ENCODE assay signal across 14 mouse cellular contexts in the genomic region with DNA sequence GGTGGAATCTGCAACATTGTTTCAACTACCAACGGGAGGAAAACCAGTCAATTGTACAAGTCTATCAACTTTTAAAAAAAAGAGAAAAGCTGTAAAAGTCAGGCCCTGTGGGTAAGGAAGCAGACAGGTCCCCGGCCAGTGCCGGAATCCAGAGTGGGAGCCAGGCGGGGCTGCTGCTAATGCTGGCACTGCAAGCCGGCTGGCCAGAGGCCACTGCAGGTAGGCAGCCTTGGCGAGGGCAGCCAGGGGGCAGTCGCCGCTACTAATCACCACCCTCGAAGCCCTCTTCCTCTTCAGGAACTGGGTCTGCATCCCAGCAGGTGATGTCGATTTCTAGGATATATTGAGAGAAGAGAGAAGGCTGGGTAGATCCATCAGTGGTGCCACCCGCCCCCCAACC. TPM values are rescaled to one million over a fixed set of nuclear protein-coding genes. Genes with fewer than 3 reads are reported as not detected.
DNase-seq lines count a peak whose midpoint lies in the region; ATAC-seq and TF ChIP-seq lines count a peak whose summit lies in the region.
"Had no signal": no experiment of that assay in that cellular context is flagged by ENCODE, and none has a peak within 500 bp of the region (broad histone marks: within the 10 kb centered on the region; RNA-seq: fewer than 3 reads in every experiment).

No protein-coding gene starts in this region.

- DNase-seq in limb, embryonic 10.5 days (ENCODE audit: low spot score): no peak
- peak; percentile 36 for DNase-seq in hindbrain, postnatal 0 days (ENCODE audit: low spot score)
- DNase-seq in ovary, postnatal 14 days (ENCODE audit: low spot score): no peak
- DNase-seq in gastrocnemius, postnatal 10 days: no peak
- DNase-seq: cerebellum, adult 11 months; heart, postnatal 36 days; liver, embryonic 13.5 days; thymus, postnatal 14 days had no signal

- 0 out of 2 replicates have a peak overlapping the region, but pooled peaks have one; percentile 9 for H3K4me3 ChIP-seq in limb, embryonic 12.5 days (replicated peaks)
- no peak overlapping the region; the same call in 1 of the 2 replicates for H3K4me3 ChIP-seq in limb, embryonic 10.5 days
- no peak overlapping the region for H3K4me3 ChIP-seq in forebrain, embryonic 13.5 days
- H3K4me3 ChIP-seq in hindbrain, postnatal 0 days (ENCODE audit: low read length): no peak overlapping the region
- no peak overlapping the region for H3K4me3 ChIP-seq in neural tube, embryonic 15.5 days (replicated peaks)
- H3K4me3 ChIP-seq: embryonic facial prominence, embryonic 12.5 days had no signal

- peaks cover 43% of the 10 kb centered on the region for H3K4me1 ChIP-seq in limb, embryonic 12.5 days (replicated peaks)
- peaks cover 56% of the 10 kb centered on the region for H3K4me1 ChIP-seq in limb, embryonic 10.5 days
- peaks cover 74% of the 10 kb centered on the region for H3K4me1 ChIP-seq in forebrain, embryonic 13.5 days
- H3K4me1 ChIP-seq in hindbrain, postnatal 0 days (ENCODE audit: insufficient read depth, low read length): peaks cover 22% of the 10 kb centered on the region
- peaks cover 74% of the 10 kb centered on the region for H3K4me1 ChIP-seq in neural tube, embryonic 15.5 days

- no peak for ATAC-seq in limb, embryonic 12.5 days (ENCODE audit: insufficient number of reproducible peaks, insufficient read depth, low FRiP score, low TSS enrichment, low read depth)
- no peak for ATAC-seq in forebrain, embryonic 13.5 days
- ATAC-seq in hindbrain, postnatal 0 days: no peak
- ATAC-seq in neural tube, embryonic 15.5 days (ENCODE audit: low FRiP score): no peak
- ATAC-seq: activated CD4-positive, CD25-positive, alpha-beta regulatory T cell, adult 4 months had no signal

- H3K9me3 ChIP-seq in limb, embryonic 12.5 days: no peaks in the 10 kb centered on the region
- H3K9me3 ChIP-seq in limb, embryonic 10.5 days (replicated peaks): no peaks in the 10 kb centered on the region
- no peaks in the 10 kb centered on the region for H3K9me3 ChIP-seq in forebrain, embryonic 13.5 days (replicated peaks)
- H3K9me3 ChIP-seq in hindbrain, postnatal 0 days (ENCODE audit: low read length): no peaks in the 10 kb centered on the region
- no peaks in the 10 kb centered on the region for H3K9me3 ChIP-seq in neural tube, embryonic 15.5 days (replicated peaks)
- H3K9me3 ChIP-seq: embryonic facial prominence, embryonic 12.5 days; liver, embryonic 13.5 days had no signal

- H3K27ac ChIP-seq in limb, embryonic 12.5 days: peak overlapping the region; percentile 35; the same call in 1 of the 2 replicates
- H3K27ac ChIP-seq in limb, embryonic 10.5 days: no peak overlapping the region
- H3K27ac ChIP-seq in forebrain, embryonic 13.5 days: 0 out of 2 replicates have a peak overlapping the region, but pooled peaks have one; percentile 48
- peak overlapping the region; percentile 52 for H3K27ac ChIP-seq in hindbrain, postnatal 0 days
- H3K27ac ChIP-seq in neural tube, embryonic 15.5 days (replicated peaks): peak overlapping the region; percentile 93
- H3K27ac ChIP-seq: embryonic facial prominence, embryonic 12.5 days; liver, embryonic 13.5 days had no signal

- H3K27me3 ChIP-seq in limb, embryonic 12.5 days: no peaks in the 10 kb centered on the region
- peaks cover 8% of the 10 kb centered on the region; the same call in 1 of the 2 replicates for H3K27me3 ChIP-seq in limb, embryonic 10.5 days (ENCODE audit: low read depth, poor library complexity, severe bottlenecking)
- no peaks in the 10 kb centered on the region for H3K27me3 ChIP-seq in forebrain, embryonic 13.5 days
- H3K27me3 ChIP-seq in hindbrain, postnatal 0 days (ENCODE audit: insufficient read depth, low read length): no peaks in the 10 kb centered on the region
- no peaks in the 10 kb centered on the region for H3K27me3 ChIP-seq in neural tube, embryonic 15.5 days (replicated peaks)
- H3K27me3 ChIP-seq: embryonic facial prominence, embryonic 12.5 days had no signal

- H3K36me3 ChIP-seq in limb, embryonic 12.5 days: peaks cover 52% of the 10 kb centered on the region
- H3K36me3 ChIP-seq in limb, embryonic 10.5 days: peaks cover 56% of the 10 kb centered on the region
- peaks cover 60% of the 10 kb centered on the region for H3K36me3 ChIP-seq in forebrain, embryonic 13.5 days (ENCODE audit: poor library complexity, severe bottlenecking)
- H3K36me3 ChIP-seq in hindbrain, postnatal 0 days (ENCODE audit: insufficient read depth, low read length): peaks cover 25% of the 10 kb centered on the region
- H3K36me3 ChIP-seq in neural tube, embryonic 15.5 days: peaks cover 51% of the 10 kb centered on the region
- H3K36me3 ChIP-seq: liver, embryonic 13.5 days had no signal

- peak overlapping the region; percentile 100; the same call in 1 of the 2 replicates for H3K4me2 ChIP-seq in limb, embryonic 12.5 days
- peak overlapping the region; percentile 98 for H3K4me2 ChIP-seq in forebrain, embryonic 13.5 days
- peak overlapping the region; percentile 23; the same call in 1 of the 2 replicates for H3K4me2 ChIP-seq in hindbrain, postnatal 0 days (ENCODE audit: low read depth, low read length)
- peak overlapping the region; percentile 23 for H3K4me2 ChIP-seq in neural tube, embryonic 15.5 days
- H3K4me2 ChIP-seq: liver, embryonic 13.5 days had no signal

- 64% methylated on average over 11 of the region's 11 CpGs for WGBS in limb, embryonic 12.5 days
- 75% methylated on average over 11 of the region's 11 CpGs for WGBS in limb, embryonic 10.5 days
- 56% methylated on average over 11 of the region's 11 CpGs for WGBS in forebrain, embryonic 13.5 days
- 35% methylated on average over 11 of the region's 11 CpGs for WGBS in hindbrain, postnatal 0 days
- WGBS in neural tube, embryonic 15.5 days: 48% methylated on average over 11 of the region's 11 CpGs

- no peak overlapping the region for H3K9ac ChIP-seq in limb, embryonic 12.5 days (replicated peaks)
- peak overlapping the region; percentile 85; the same call in 1 of the 2 replicates for H3K9ac ChIP-seq in forebrain, embryonic 13.5 days
- no peak overlapping the region for H3K9ac ChIP-seq in hindbrain, postnatal 0 days (replicated peaks; ENCODE audit: low read length)
- H3K9ac ChIP-seq in neural tube, embryonic 15.5 days (replicated peaks): peak overlapping the region; percentile 24; the same call in 1 of the 2 replicates
- H3K9ac ChIP-seq: embryonic facial prominence, embryonic 12.5 days; liver, embryonic 13.5 days had no signal

- TF ChIP-seq CTCF in hindbrain, postnatal 0 days (IDR thresholded peaks at IDR 0.05; ENCODE audit: low read depth): peak; percentile 44; the same call in 1 of the 2 replicates

RNA-seq across cellular contexts. Expression of a gene that starts 9.9 kb away (rescaled TPM):
- 0.67 and 1.1 TPM in 2 replicates for polyA plus RNA-seq in limb, embryonic 12.5 days (2016; fragmentation: Nextera tagmentation; extraction: Ambion mirVana)
- 0.34 and 0.35 TPM in 2 replicates for polyA plus RNA-seq in limb, embryonic 10.5 days (2016; fragmentation: Nextera tagmentation; extraction: Ambion mirVana)
- polyA plus RNA-seq in forebrain, embryonic 13.5 days (2015; fragmentation: Nextera tagmentation; extraction: Ambion mirVana): 1.6 and 2.2 TPM in 2 replicates
- 106 and 119 TPM in 2 replicates for total RNA-seq in hindbrain, postnatal 0 days (2014; rRNA removed)
- 4.6 and 4.9 TPM in 2 replicates for polyA plus RNA-seq in hindbrain, postnatal 0 days (2015; fragmentation: Nextera tagmentation; extraction: Ambion mirVana)
- 4.2 and 5.8 TPM in 2 replicates for polyA plus RNA-seq in neural tube, embryonic 15.5 days (2015; fragmentation: Nextera tagmentation; extraction: Ambion mirVana)
- 1 to 10 TPM; 2.1 to 2.5 TPM for total RNA-seq in gastrocnemius, postnatal 10 days (2021)
- polyA plus RNA-seq: activated CD4-positive, CD25-positive, alpha-beta regulatory T cell, adult 4 months; liver, embryonic 13.5 days had no signal

RNA-seq across cellular contexts. Expression of a gene that starts 13.9 kb away (rescaled TPM):
- 361 and 375 TPM in 2 replicates for polyA plus RNA-seq in limb, embryonic 12.5 days (2016; fragmentation: Nextera tagmentation; extraction: Ambion mirVana)
- polyA plus RNA-seq in limb, embryonic 10.5 days (2016; fragmentation: Nextera tagmentation; extraction: Ambion mirVana): 346 and 417 TPM in 2 replicates
- 639 and 641 TPM in 2 replicates for polyA plus RNA-seq in forebrain, embryonic 13.5 days (2015; fragmentation: Nextera tagmentation; extraction: Ambion mirVana)
- total RNA-seq in hindbrain, postnatal 0 days (2014; rRNA removed): 442 and 446 TPM in 2 replicates
- 369 and 371 TPM in 2 replicates for polyA plus RNA-seq in hindbrain, postnatal 0 days (2015; fragmentation: Nextera tagmentation; extraction: Ambion mirVana)
- 389 and 450 TPM in 2 replicates for polyA plus RNA-seq in neural tube, embryonic 15.5 days (2015; fragmentation: Nextera tagmentation; extraction: Ambion mirVana)
- total RNA-seq in gastrocnemius, postnatal 10 days (2021): 10 to 100 TPM; 52.6 to 71.2 TPM

RNA-seq across cellular contexts. Expression of a gene that starts 29.1 kb away (rescaled TPM):
- 66.6 and 69.1 TPM in 2 replicates for polyA plus RNA-seq in limb, embryonic 12.5 days (2016; fragmentation: Nextera tagmentation; extraction: Ambion mirVana)
- polyA plus RNA-seq in limb, embryonic 10.5 days (2016; fragmentation: Nextera tagmentation; extraction: Ambion mirVana): 63.6 and 71.1 TPM in 2 replicates
- 24.9 and 26.9 TPM in 2 replicates for polyA plus RNA-seq in forebrain, embryonic 13.5 days (2015; fragmentation: Nextera tagmentation; extraction: Ambion mirVana)
- 72.2 and 72.6 TPM in 2 replicates for total RNA-seq in hindbrain, postnatal 0 days (2014; rRNA removed)
- 34.7 and 35.5 TPM in 2 replicates for polyA plus RNA-seq in hindbrain, postnatal 0 days (2015; fragmentation: Nextera tagmentation; extraction: Ambion mirVana)
- polyA plus RNA-seq in neural tube, embryonic 15.5 days (2015; fragmentation: Nextera tagmentation; extraction: Ambion mirVana): 34.2 and 38.4 TPM in 2 replicates
- 10 to 100 TPM; 17.4 to 22.3 TPM for total RNA-seq in gastrocnemius, postnatal 10 days (2021)

RNA-seq across cellular contexts. Expression of a gene that starts 39.5 kb away (rescaled TPM):
- 154 and 158 TPM in 2 replicates for polyA plus RNA-seq in limb, embryonic 12.5 days (2016; fragmentation: Nextera tagmentation; extraction: Ambion mirVana)
- polyA plus RNA-seq in limb, embryonic 10.5 days (2016; fragmentation: Nextera tagmentation; extraction: Ambion mirVana): 202 and 206 TPM in 2 replicates
- polyA plus RNA-seq in forebrain, embryonic 13.5 days (2015; fragmentation: Nextera tagmentation; extraction: Ambion mirVana): 152 and 157 TPM in 2 replicates
- total RNA-seq in hindbrain, postnatal 0 days (2014; rRNA removed): 43.4 and 49.9 TPM in 2 replicates
- polyA plus RNA-seq in hindbrain, postnatal 0 days (2015; fragmentation: Nextera tagmentation; extraction: Ambion mirVana): 133 TPM in 2 replicates
- 169 and 176 TPM in 2 replicates for polyA plus RNA-seq in neural tube, embryonic 15.5 days (2015; fragmentation: Nextera tagmentation; extraction: Ambion mirVana)
- 100 to 1,000 TPM; 458 to 513 TPM for total RNA-seq in gastrocnemius, postnatal 10 days (2021)

RNA-seq across cellular contexts. Expression of a gene that starts 47.4 kb away (rescaled TPM):
- polyA plus RNA-seq in limb, embryonic 12.5 days (2016; fragmentation: Nextera tagmentation; extraction: Ambion mirVana): 0.18 TPM in 1 of 2 replicates, not detected in the other
- 0.14 TPM in 1 of 2 replicates, not detected in the other for polyA plus RNA-seq in limb, embryonic 10.5 days (2016; fragmentation: Nextera tagmentation; extraction: Ambion mirVana)
- not detected in 2 replicates for polyA plus RNA-seq in forebrain, embryonic 13.5 days (2015; fragmentation: Nextera tagmentation; extraction: Ambion mirVana)
- total RNA-seq in hindbrain, postnatal 0 days (2014; rRNA removed): not detected in 2 replicates
- 0.26 and 0.48 TPM in 2 replicates for polyA plus RNA-seq in hindbrain, postnatal 0 days (2015; fragmentation: Nextera tagmentation; extraction: Ambion mirVana)
- polyA plus RNA-seq in neural tube, embryonic 15.5 days (2015; fragmentation: Nextera tagmentation; extraction: Ambion mirVana): 0.18 and 0.47 TPM in 2 replicates
- total RNA-seq in gastrocnemius, postnatal 10 days (2021): under 1 TPM in 1 of 2 experiments, not detected in 1; 0.34 TPM
- total RNA-seq: gastrocnemius, adult 8-10 months; heart, postnatal 36 days had no signal
- polyA plus RNA-seq: activated CD4-positive, CD25-positive, alpha-beta regulatory T cell, adult 4 months had no signal

Comparison
In these comparisons a context has a peak if more than half of its experiments do, and no peak if none do; other contexts are left out.
1. H3K4me2 ChIP-seq: peak in every context shown above with its lines; median percentile 100 in limb, embryonic 12.5 days; 98 in forebrain, embryonic 13.5 days; 23 in hindbrain, postnatal 0 days; 23 in neural tube, embryonic 15.5 days.
2. H3K9ac ChIP-seq: peak in forebrain, embryonic 13.5 days (single experiment) and neural tube, embryonic 15.5 days (single experiment); none in limb, embryonic 12.5 days (single experiment) and hindbrain, postnatal 0 days (single experiment).